Mouse (Mus musculus): ENCODE data around the gene Gucy1b1.

DNA sequence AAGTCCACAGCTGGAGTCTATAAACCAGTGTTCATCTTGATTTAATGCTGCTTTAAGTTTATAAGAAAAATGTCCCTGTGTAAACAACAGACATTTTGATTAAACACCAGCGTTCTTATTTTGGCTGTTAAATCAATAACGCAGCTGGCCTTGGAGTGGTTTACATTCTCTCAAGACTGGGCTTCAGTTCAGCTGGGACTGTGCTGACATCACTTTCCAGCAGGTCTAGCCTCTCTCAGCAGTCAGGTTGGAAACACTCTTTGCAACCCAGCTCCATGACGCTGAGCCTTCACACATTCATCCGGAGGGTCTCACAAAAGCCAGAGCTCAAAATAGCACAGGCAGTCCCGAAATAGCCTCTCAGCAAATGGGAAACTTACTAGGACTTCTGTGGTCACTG lies 17.3 kb downstream of the Gucy1b1 start:
- TF ChIP-seq CTCF (IDR thresholded peaks at IDR 0.05; ENCODE audit: control insufficient read depth, insufficient read depth, insufficient read length), result no peak
- TF ChIP-seq USF1 (IDR thresholded peaks at IDR 0.05; ENCODE audit: low read depth), result no peak
- no peak for TF ChIP-seq FOSL1 (IDR thresholded peaks at IDR 0.05; ENCODE audit: insufficient read depth, low read length, poor library complexity, severe bottlenecking)
- no peak for TF ChIP-seq MAX (IDR thresholded peaks at IDR 0.05)

Measured in C2C12 (cell line).